Mouse (Mus musculus) lung, postnatal 36 days (tissue): ENCODE results near the gene Gm21953.
"Not testable (repeated sequence)": the region's sequence is repeated elsewhere in the genome, so short reads cannot be mapped to it uniquely, and the experiment has no call there.

ENCODE experiments used
- DNase-seq: peaks from one replicate; pipeline ENCODE4 v3.0.0; 2022; ENCODE audit warnings: mixed read lengths

Gm21953 gene

GRCm38 (mm10) chr4:42293967-42294366 is at the start of gene Gm21953:
Gm21953 (plus strand) TSS chr4:42294267.
- not testable (repeated sequence) for DNase-seq

- not testable (repeated sequence) for DNase-seq
Measured at GRCm38 (mm10) chr4:42255467-42255866, 38.6 kb upstream of the Gm21953 start, which contains the start of gene Ccl21b. Ccl21b (plus strand) TSS chr4:42255767.

DNA sequence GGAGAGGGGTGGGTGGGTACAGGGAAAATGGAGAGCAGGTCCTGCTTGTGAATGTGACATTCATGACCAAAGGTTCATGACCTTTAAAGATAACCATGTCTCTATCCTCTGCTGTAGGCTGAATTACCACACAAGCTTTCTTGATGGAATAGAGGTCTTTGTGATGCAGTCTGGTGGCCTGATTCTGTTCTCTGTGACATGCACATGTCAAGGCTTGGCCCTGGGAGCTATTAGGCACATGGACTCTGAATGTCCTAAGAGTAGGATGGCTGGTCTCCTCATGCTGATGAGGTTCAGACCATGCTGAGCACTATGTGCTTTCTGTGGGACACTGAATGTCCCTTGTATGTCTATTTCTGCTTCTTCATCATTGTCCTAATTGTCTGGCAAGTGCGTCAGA is 24.0 kb downstream of the Gm21953 start, which contains the start of gene Fam205a3:
Gene Fam205a3, plus strand, starts transcription at position 301 of the 400 bp plus-strand sequence.
- DNase-seq, result not testable (repeated sequence)
